Mouse (Mus musculus): ENCODE measurements around the gene Stpg3.

Stpg3 gene

GRCm38 (mm10) chr2:25167919-25168664 is 46.3 kb downstream of the Stpg3 start:
- no peak for TF ChIP-seq GATA4 (IDR thresholded peaks at IDR 0.05; ENCODE audit: insufficient replicate concordance, low read length)

DNA sequence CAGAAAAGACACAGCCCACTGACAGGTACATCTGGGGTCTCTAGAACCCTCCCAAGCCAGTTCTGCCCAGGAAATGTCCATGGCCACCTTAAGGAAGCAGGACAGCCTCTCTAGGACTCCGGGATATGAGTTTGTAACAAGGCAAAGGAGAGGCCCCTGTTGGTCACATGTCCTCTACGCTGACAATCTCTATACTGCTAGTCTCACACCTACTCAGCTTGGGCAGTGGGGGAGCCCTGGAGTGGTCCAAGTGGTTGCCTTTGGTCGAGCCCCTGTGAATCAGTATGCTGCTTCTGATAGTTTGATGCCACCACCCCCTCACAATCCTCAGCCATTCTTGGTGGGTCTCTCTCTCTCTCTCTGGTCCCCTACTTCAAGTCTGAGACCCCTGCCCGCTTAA is 47.0 kb downstream of the Stpg3 start:
- TF ChIP-seq GATA4 (IDR thresholded peaks at IDR 0.05; ENCODE audit: insufficient replicate concordance, low read length): no peak

All from liver, adult (tissue).